Comparison of ENCODE assay signal across 30 mouse cellular contexts in genomic region chr11:113225748-113226147, GRCm38 (mm10).
DNase-seq lines count a peak whose midpoint lies in the region; ATAC-seq and TF ChIP-seq lines count a peak whose summit lies in the region.
"Had no signal": no experiment of that assay in that cellular context is flagged by ENCODE, and none has a peak within 500 bp of the region (broad histone marks: within the 10 kb centered on the region; RNA-seq: fewer than 3 reads in every experiment).

No protein-coding gene starts in this region.

- H3K27ac ChIP-seq in hindbrain, embryonic 10.5 days = peak overlapping the region; percentile 13; the same call in 1 of the 2 replicates
- no peak overlapping the region for H3K27ac ChIP-seq in hindbrain, postnatal 0 days
- no peak overlapping the region; the same call in 1 of the 2 replicates for H3K27ac ChIP-seq in stomach, embryonic 15.5 days
- H3K27ac ChIP-seq: embryonic facial prominence, embryonic 13.5 days; forebrain, embryonic 12.5 days; heart, embryonic 10.5 days; heart, embryonic 15.5 days; hindbrain, embryonic 14.5 days; kidney, postnatal 0 days; left cerebral cortex, adult 2 months; liver, embryonic 13.5 days; midbrain, embryonic 10.5 days; neural tube, embryonic 13.5 days had no signal

- DNase-seq in hindbrain, embryonic 10.5 days (ENCODE audit: low spot score) = no peak
- DNase-seq in hindbrain, postnatal 0 days (ENCODE audit: low spot score) = no peak
- peak; percentile 30 for DNase-seq in Muller cell, postnatal 12 days (ENCODE audit: inconsistent ontology term)
- DNase-seq in gonadal fat pad, adult 2 months (ENCODE audit: low read depth) = peak; percentile 77
- DNase-seq in right cerebral cortex, postnatal 36 days (ENCODE audit: low spot score in 2 of 2) = no peak
- DNase-seq in natural killer cell, adult 2 months (ENCODE audit: low spot score in 2 of 2) = no peak
- DNase-seq: adrenal gland, postnatal 25 days; cerebellum, adult 18-20 months; cerebellum, postnatal 10 days; forebrain, postnatal 0 days; gastrocnemius, postnatal 10 days; heart, adult 11 months; kidney, adult 8-10 months; layer of hippocampus, adult 9-11 months; liver, embryonic 13.5 days; lung, embryonic 14.5 days had no signal

- no peak for ATAC-seq in hindbrain, postnatal 0 days
- peak; percentile 65; the same call in 1 of the 2 replicates for ATAC-seq in stomach, embryonic 15.5 days (ENCODE audit: insufficient read depth, low FRiP score, low read depth)
- ATAC-seq: forebrain, postnatal 0 days; inflammation-experienced regulatory T-cells, adult 6 months; Patski had no signal

- H3K36me3 ChIP-seq in hindbrain, embryonic 10.5 days = no peaks in the 10 kb centered on the region
- H3K36me3 ChIP-seq in hindbrain, postnatal 0 days (ENCODE audit: insufficient read depth, low read length) = no peaks in the 10 kb centered on the region
- H3K36me3 ChIP-seq in stomach, embryonic 15.5 days = no peaks in the 10 kb centered on the region
- H3K36me3 ChIP-seq: embryonic facial prominence, embryonic 13.5 days; forebrain, embryonic 12.5 days; heart, embryonic 10.5 days; heart, embryonic 15.5 days; liver, embryonic 13.5 days; midbrain, embryonic 10.5 days; neural tube, embryonic 13.5 days had no signal

- H3K9ac ChIP-seq in hindbrain, postnatal 0 days (replicated peaks; ENCODE audit: low read length) = no peak overlapping the region
- no peak overlapping the region for H3K9ac ChIP-seq in stomach, embryonic 15.5 days
- H3K9ac ChIP-seq: embryonic facial prominence, embryonic 13.5 days; forebrain, embryonic 12.5 days; forebrain, postnatal 0 days; heart, embryonic 15.5 days; hindbrain, embryonic 14.5 days; liver, embryonic 13.5 days; lung, embryonic 14.5 days; neural tube, embryonic 13.5 days had no signal

- no peak for TF ChIP-seq CTCF in hindbrain, postnatal 0 days (IDR thresholded peaks at IDR 0.05; ENCODE audit: low read depth)

- no peaks in the 10 kb centered on the region for H3K9me3 ChIP-seq in hindbrain, embryonic 10.5 days
- no peaks in the 10 kb centered on the region for H3K9me3 ChIP-seq in hindbrain, postnatal 0 days (ENCODE audit: low read length)
- H3K9me3 ChIP-seq in stomach, embryonic 15.5 days = no peaks in the 10 kb centered on the region
- H3K9me3 ChIP-seq: embryonic facial prominence, embryonic 13.5 days; forebrain, embryonic 12.5 days; heart, embryonic 10.5 days; heart, embryonic 15.5 days; liver, embryonic 13.5 days; midbrain, embryonic 10.5 days; neural tube, embryonic 13.5 days had no signal

- H3K27me3 ChIP-seq in hindbrain, embryonic 10.5 days (ENCODE audit: insufficient read depth, poor library complexity, severe bottlenecking) = peaks cover 15% of the 10 kb centered on the region
- no peaks in the 10 kb centered on the region for H3K27me3 ChIP-seq in hindbrain, postnatal 0 days (ENCODE audit: insufficient read depth, low read length)
- no peaks in the 10 kb centered on the region for H3K27me3 ChIP-seq in stomach, embryonic 15.5 days (replicated peaks)
- H3K27me3 ChIP-seq: heart, embryonic 15.5 days; liver, embryonic 13.5 days; neural tube, embryonic 13.5 days; Patski had no signal

- H3K4me1 ChIP-seq in hindbrain, embryonic 10.5 days (replicated peaks) = peaks cover 33% of the 10 kb centered on the region
- peaks cover 6% of the 10 kb centered on the region; the same call in 1 of the 2 replicates for H3K4me1 ChIP-seq in hindbrain, postnatal 0 days (ENCODE audit: insufficient read depth, low read length)
- H3K4me1 ChIP-seq in stomach, embryonic 15.5 days = peaks cover 17% of the 10 kb centered on the region
- H3K4me1 ChIP-seq: heart, embryonic 15.5 days; liver, embryonic 13.5 days had no signal

- H3K4me2 ChIP-seq in hindbrain, postnatal 0 days (ENCODE audit: low read depth, low read length) = no peak overlapping the region
- no peak overlapping the region for H3K4me2 ChIP-seq in stomach, embryonic 15.5 days
- H3K4me2 ChIP-seq: embryonic facial prominence, embryonic 13.5 days; forebrain, embryonic 12.5 days; heart, embryonic 15.5 days; hindbrain, embryonic 14.5 days; liver, embryonic 13.5 days; lung, embryonic 14.5 days; neural tube, embryonic 13.5 days had no signal

- 61% methylated on average over 3 of the region's 3 CpGs for WGBS in hindbrain, embryonic 10.5 days
- 62% methylated on average over 3 of the region's 3 CpGs for WGBS in hindbrain, postnatal 0 days
- 53% methylated on average over 3 of the region's 3 CpGs for WGBS in stomach, embryonic 15.5 days

- no peak overlapping the region for H3K4me3 ChIP-seq in hindbrain, embryonic 10.5 days
- H3K4me3 ChIP-seq in hindbrain, postnatal 0 days (ENCODE audit: low read length) = no peak overlapping the region
- no peak overlapping the region for H3K4me3 ChIP-seq in stomach, embryonic 15.5 days (replicated peaks)
- H3K4me3 ChIP-seq: embryonic facial prominence, embryonic 13.5 days; erythroblast, embryonic 14.5 days; forebrain, embryonic 12.5 days; heart, embryonic 10.5 days; heart, embryonic 15.5 days; left cerebral cortex, adult 2 months; liver, embryonic 13.5 days; midbrain, embryonic 10.5 days; myocyte; neural tube, embryonic 13.5 days had no signal

Comparison
In these comparisons a context has a peak if more than half of its experiments do, and no peak if none do; other contexts are left out.
1. DNase-seq: peak in Muller cell, postnatal 12 days (single experiment) and gonadal fat pad, adult 2 months (single experiment); none in hindbrain, embryonic 10.5 days (single experiment), hindbrain, postnatal 0 days (single experiment), right cerebral cortex, postnatal 36 days (0 of 2) and natural killer cell, adult 2 months (0 of 2).